Mouse (Mus musculus) adrenal gland (tissue): ENCODE results near the gene Klkb1.

Experiments
- intact Hi-C: fragments of 180-260 bp; cut with DNase I; formaldehyde crosslinking; loops from one replicate; pipeline ENCODE4 v1.15.1; 2025

The Klkb1 gene

DNA sequence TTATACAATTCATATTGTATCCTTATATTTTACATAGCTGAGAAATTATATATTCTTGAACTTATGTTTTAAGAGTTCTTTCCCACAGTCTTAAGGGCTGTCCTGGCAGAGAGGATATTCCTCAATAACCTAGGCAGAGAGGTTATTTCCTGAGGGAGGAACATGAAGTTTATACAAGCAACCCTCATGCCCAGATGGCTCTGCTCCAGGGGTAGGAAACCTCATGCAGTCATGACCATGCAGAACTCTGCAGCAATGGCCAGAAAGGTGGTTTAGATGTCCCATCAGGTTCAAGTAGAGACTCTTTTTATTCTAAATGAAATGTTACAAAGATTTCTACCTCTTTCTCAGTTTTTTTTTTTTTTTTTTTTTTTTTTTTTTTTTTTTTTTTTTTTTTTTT is 25.6 kb downstream of the Klkb1 start:
- intact Hi-C loops, result no loop called here

DNA sequence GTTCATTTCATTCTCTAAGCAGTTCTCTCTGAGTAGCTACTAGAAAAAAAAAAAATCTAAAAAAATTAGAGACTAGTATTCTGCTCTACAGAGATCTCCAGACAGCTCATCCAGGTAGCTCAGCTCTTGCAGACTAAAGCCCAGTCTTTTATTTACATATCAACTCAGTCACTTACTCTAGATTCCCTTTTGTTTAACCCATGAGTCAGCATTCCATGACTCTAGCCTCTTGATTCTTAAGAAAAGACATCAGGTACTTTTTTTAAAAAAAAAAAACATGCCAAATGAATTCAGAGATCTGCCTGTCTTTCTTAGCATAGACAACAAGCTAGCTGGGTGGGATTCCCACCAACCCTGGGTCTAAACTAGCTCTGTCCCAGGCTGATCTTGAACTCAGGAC is 26.2 kb downstream of the Klkb1 start:
- intact Hi-C loops, result no loop called here

DNA sequence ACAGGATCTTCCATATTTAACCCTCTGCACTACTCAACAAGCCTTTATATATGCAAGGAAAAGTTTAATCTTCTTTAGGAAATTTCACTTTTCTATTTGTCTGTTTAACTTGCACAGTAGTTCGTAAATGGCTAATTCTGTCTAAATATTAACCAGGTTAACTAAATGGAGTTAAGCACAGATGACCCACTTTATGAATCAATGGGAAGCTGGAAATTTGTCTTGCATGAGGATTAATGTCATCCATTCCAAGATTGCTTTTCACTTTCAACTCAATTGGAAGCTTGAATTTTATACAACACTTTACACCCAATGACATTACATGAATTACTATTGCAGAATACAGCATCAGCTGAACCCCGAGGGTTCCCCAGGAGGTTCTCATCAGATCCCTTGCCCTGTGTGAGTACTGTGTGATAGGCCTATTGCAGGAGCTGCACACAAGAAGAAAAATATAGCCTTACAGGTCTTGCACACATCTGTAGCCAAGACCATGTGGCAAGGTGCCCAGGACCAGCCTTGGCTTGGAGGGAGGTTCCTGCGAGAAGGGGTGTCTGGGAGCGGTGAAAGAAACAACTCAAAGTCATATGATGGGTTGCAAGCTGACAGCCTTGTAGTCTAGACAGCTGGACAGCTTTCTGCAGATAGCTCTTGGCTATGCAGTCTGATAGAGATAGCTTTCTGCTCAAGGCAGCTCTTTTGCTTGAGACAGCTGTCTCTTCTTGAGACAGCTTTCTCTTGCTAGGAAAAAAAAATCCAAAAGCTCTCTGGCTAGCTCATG is 26.9 kb downstream of the Klkb1 start:
- intact Hi-C loops, result no loop called here

DNA sequence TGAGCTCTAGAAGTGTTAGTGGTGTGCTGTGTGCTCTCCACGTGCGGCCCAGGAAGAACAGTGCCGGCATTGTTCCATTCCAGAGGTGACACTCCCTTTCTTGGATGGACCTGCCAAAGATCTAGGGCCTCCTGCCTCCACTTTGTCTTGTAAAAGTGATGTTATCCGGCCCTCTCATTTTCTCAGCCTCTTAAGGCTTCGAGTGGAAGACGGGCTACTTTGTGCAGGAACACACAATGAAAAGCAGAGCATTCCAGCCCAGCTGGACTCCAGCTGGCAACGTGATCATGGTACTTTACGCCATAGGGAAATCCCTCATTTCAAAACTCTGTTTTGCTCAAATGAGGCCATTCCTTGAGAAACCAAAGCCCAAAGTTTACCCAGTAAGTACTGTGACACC is 27.7 kb downstream of the Klkb1 start:
- intact Hi-C loops, result no loop called here

DNA sequence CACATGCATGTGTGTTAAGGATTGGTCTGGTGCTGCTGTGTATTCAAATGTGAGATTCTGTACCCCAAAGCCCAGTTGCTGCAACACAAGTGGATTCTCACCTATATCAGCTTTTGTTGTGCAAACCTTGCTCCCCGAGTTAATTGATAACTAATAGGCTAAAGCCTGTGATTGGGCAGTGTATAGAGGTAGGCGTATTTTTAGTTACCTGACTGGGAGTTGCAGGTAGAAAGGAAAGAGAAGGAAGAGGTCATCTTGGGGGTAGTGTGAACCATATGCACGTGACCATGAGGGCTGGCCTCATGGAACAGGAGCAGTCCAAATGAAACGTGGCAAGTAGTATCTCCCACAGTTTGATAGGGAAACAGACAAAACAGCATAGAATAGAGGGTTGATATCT is 29.7 kb downstream of the Klkb1 start:
- intact Hi-C loops, result no loop called here

DNA sequence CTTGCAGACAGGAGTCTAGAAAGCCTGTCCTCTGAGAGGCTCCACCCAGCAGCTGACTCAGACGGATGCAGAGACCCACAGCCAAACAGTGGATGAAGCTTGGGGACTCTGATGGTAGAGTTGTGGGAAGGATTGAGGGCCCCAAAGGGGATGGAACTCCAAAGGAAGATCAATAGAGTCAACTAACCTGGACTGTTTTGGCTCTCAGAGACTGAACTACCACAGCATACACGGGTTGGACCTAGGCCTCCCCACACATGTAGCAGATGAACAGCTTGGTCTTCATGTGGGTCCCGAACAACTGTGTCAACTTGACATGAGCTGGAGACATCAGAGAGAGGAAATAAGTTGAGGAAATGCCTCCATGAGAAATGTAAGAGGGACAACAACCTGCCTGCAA is 31.8 kb downstream of the Klkb1 start:
- intact Hi-C loops, result no loop called here

DNA sequence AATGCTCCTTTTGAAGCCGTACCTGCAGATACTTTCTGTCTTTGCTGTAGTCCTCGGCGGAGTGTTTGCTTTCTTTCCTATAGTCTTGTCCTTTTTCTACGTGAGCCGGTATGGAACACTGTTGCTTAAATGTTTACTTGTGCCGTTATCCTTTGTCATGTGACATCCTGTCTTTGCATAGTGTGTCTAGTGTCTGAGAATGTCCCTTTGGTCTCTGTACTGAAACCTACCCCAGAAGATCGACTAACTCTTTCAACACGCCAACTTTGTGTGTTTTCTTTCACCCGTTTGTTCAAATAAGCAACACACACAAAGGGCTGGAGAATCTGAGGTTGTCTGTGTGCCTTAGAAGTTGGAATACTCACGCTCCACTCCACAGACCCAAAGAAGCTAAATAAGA is 32.7 kb downstream of the Klkb1 start, which contains the start of gene F11:
Gene F11, minus strand, starts transcription at position 112 of the 400 bp plus-strand sequence.
- intact Hi-C loops, result no loop called here

DNA sequence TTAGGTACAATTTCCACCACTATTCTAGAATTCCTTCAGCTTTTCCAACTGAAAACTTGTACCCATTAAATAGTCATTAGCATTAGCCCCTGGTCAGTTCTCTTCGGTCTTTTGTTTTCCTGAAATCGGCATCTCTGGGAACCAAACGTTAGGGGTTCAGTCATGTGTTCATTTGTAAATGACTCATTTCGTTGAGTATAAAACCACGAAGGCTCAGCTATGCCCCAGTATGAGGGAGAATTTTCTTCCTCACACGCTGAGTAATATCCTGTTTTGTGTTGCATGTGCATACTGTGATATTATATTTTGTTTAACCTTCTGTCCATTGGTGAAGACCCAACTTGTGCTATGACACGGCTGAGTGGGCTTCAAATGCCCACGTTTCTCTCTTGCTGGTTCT is 36.2 kb downstream of the Klkb1 start:
- intact Hi-C loops, result no loop called here

DNA sequence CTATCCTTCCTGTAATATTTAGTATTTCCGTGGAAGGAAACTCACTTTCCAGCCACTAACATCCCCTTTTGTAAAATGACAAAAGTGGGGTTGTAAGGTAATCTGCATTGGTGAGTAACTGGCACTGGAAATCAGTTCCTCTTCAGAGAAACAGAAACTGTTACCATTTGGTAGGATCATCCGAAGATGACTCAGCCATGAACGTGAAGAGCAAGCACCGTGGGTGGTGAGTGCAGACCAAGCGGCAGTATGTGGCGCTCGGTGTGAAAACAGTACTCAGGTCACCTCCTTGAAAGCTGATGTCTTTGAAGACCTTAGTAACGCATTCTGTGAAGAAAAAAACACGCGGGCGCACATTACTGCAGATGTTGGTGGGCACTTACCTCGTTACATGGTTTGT is 39.6 kb downstream of the Klkb1 start:
- intact Hi-C loops, result no loop called here

DNA sequence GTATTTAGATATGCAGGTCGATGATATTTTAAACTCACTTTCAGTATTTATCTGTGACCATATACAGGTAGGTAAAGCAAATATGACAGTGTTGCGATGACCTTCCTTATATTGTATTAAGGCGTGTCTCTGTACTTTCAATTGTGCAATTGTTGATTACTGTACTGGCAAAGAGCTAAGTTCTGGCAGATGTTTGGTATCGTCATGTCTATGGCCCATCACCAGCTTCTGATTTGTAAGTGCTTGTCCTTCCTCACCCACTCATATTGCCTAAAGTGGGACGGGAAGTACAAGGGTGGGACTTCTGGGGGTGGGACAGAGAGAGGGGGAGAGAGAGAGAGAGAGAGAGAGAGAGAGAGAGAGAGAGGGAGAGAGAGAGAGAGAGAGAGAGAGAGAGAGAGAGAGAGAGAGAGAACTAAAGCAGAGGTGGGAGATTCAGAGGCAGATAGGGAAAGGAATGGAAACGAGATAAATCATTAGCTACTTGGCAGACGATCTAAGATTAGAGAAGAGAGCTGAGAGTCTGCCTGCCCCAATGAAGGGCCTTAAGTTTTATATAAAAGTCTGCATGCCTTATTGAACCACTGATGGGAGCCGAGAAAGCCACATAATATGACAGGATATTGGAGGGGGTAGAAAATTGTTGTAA is 40.3 kb downstream of the Klkb1 start:
- intact Hi-C loops, result no loop called here

DNA sequence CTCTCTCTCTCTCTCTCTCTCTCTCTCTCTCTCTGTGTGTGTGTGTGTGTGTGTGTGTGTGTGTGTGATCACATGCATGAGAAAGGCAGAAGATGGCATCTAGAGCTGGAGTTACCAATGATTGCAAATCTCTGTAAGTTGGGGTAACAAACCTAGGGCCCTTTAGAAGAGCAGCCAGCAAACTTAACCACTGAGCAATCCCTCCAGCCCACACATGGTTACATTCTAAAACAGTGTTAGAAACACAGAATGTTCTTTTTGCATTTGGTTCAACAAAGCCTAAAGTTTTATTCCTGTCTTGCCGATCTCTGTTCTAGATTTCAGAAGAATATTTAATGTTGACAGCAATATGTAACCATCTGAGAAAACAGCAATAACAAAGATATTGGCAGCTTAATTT is 41.1 kb downstream of the Klkb1 start:
- intact Hi-C loops, result no loop called here

DNA sequence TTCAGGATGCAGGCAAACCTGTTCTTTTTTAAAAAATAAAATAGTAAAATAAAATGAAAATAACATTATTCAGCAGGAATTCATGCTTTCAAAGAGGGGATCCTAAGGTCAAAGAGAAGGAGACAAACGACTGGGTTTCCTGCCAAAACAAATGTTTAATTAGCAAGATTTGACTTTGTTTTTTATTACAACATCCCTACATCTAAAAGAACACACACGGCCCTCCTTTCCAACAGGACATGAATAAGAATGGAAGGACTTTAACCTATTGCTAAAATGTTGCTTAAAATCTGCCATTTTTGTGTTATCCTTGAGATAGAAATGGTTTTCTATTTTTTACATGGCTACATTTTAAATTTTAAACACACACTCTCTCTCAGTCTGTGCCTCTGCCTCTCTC is 41.5 kb downstream of the Klkb1 start:
- intact Hi-C loops, result no loop called here

DNA sequence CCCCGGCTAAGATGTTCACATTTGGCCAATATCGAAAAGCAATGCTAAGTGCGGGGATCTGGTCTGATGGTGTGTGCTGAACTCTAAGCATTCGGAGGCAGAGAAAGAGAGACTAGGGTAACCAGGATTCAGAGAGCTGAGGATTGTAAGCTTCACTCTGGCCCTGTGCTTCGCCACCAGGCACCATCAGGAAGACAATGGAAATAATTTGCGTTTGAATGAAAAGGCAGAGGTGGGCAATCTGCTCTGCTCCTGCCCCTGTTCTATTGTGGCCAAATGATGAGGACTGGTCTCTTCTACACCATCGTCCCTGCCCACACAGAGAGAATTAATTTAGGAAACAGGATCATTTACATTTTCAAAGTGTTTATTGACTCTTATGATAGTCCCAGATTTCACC is 48.4 kb downstream of the Klkb1 start:
- intact Hi-C loops, result no loop called here

DNA sequence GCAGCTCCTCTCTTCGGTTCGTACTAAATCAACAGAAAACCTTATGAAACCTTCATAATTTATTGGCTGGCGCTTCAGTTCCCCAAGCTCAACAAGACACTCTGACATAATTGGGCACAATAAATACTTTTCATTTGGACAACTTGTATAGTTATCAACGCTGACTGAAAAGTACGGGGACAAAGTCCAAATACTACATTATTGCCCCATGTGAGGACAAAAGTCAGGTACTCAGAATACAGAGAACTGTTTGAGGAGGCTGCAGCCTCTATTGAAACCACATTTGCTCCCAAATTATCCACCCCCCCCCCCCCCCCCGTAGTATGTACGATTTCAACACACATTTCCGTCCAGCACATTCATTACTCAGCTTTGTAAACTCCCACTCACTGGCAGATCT is 55.3 kb downstream of the Klkb1 start:
- intact Hi-C loops, result loop anchor here (5.0 kb wide), 1 partner anchor 187 kb away; no protein-coding TSS in a partner anchor

DNA sequence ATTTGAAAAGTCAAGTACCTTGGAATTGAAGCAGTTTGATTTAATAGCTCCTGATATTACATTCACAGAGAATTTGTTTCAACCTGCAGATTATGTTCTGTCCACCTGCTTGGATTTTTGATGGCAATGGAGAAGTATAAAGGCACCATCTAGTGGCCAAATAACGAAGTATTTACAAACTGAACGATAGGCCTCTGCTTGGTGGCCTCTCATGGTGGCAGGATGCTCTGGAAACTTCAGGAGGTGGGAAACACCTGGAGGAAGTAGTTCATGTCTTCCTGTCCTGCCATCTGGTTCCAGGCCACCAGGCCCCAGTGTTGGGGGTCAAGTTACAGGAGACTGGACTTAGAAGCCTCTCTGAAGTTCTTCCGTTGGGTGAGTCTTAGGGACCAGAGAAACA is 56.4 kb downstream of the Klkb1 start:
- intact Hi-C loops, result loop anchor here (1.0 to 5.0 kb wide), 2 partner anchors 170 to 186 kb away; no protein-coding TSS in a partner anchor

DNA sequence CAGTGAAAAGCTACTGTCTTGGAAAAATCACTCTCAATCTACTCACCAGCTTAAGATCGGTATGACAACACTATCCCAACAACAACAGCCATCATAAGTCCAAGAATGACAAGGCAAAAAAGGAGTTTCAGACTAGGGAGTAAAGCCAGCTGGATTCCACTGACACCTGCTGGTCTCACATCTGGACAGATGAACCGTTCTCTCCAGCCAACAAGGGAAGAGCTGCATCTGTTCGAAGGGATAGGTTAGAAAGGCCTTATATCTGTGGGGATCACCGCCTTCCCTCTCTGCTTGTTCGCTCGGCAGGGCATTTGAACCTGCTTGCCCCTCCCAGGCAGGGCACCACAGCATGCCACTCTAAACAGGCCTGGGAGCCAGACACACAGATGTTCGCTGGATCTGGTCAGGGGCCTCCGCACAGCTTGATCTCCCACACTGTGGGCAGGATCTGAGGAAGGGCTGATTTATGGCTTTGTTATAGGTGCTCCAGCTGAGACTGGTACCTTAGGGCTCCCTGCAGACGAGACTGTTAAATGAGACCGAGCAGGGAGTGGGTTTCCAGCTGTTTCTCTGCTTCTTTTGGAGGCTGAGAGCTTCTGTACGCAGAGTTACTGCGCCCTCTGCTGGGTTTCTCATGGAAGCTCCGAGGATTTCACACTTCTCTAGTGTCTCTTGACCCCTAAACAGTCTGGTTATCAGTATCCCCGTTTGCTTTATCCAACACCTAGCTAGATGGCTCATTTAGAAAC is 58.3 kb downstream of the Klkb1 start:
- intact Hi-C loops, result loop anchor here (5.0 kb wide), 1 partner anchor 184 kb away; no protein-coding TSS in a partner anchor

DNA sequence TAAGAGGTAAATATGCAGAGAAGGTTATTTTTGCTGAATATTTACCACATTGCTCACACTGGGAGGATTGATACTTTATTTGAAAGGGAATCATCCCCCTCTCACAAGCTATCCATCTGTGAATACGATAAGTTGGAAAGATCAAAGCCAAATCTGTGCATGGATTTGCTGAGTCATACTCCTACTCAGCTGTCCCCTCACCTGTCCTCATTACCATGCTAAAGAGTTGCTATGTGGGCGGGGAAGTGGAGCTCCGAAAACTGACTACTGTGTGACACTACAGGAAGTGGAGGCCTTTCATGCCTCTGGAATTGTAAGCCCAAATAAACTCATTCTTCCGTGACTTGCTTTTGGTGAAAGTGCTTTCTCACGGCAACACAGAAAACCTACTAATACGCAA is 59.4 kb downstream of the Klkb1 start:
- intact Hi-C loops, result loop anchor here (5.0 kb wide), 1 partner anchor 183 kb away; no protein-coding TSS in a partner anchor

DNA sequence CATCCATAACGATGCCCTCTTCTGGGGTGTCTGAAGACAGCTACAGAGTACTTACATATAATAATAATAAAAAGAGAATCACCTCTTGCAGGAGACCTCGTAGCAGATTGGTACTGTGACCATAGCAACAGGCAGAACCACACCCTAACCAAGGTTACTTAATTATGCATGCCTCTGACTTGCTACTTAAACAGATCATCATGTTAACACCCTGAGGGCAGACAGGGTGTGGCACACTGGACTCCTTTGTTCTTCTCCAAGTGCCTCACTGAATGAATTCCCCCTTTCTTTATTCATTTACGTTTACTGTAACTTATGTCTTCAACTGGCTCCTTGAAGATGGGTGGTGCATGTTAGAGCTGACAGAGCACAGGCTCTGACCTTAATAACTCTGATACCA is 61.4 kb downstream of the Klkb1 start:
- intact Hi-C loops, result no loop called here
